Mouse (Mus musculus): ENCODE measurements around the gene 4930470P17Rik. TPM values are rescaled to one million over a fixed set of nuclear protein-coding genes. Genes with fewer than 3 reads are reported as not detected.

Gene 4930470P17Rik
- not detected in 2 replicates for polyA plus RNA-seq (2012; ENCODE audit: insufficient read depth, insufficient read length, missing spikeins)

- Histone ChIP-seq H3K4me1 (ENCODE audit: control insufficient read depth, insufficient read depth, low read length) (no peaks in the 10 kb centered on the region), H3K27ac (ENCODE audit: insufficient read depth, low read depth, low read length) (no peak within 1 kb of the TSS), H3K4me3 (ENCODE audit: insufficient read depth, low read length) (no peak within 1 kb of the TSS)
- TF ChIP-seq POLR2A (IDR thresholded peaks at IDR 0.05; ENCODE audit: borderline replicate concordance, low read depth, low read length) (no peak), CTCF (IDR thresholded peaks at IDR 0.05; ENCODE audit: low read depth, low read length) (no peak)
Measured at GRCm38 (mm10) chr2:170601917-170602316, at the start of gene 4930470P17Rik. Gene 4930470P17Rik (minus strand): TSS chr2:170602017.

GRCm38 (mm10) chr2:170651483-170651882 lies 49.7 kb upstream of the 4930470P17Rik start:
- Histone ChIP-seq H3K4me1 (ENCODE audit: control insufficient read depth, insufficient read depth, low read length) (no peaks in the 10 kb centered on the region), H3K4me3 (ENCODE audit: insufficient read depth, low read length) (no peak overlapping the region), H3K27ac (ENCODE audit: insufficient read depth, low read depth, low read length) (no peak overlapping the region)
- TF ChIP-seq CTCF (IDR thresholded peaks at IDR 0.05; ENCODE audit: low read depth, low read length), result no peak
- no peak for TF ChIP-seq POLR2A (IDR thresholded peaks at IDR 0.05; ENCODE audit: borderline replicate concordance, low read depth, low read length)

- Histone ChIP-seq H3K4me3 (ENCODE audit: insufficient read depth, low read length) (no peak overlapping the region), H3K4me1 (ENCODE audit: control insufficient read depth, insufficient read depth, low read length) (no peaks in the 10 kb centered on the region), H3K27ac (ENCODE audit: insufficient read depth, low read depth, low read length) (no peak overlapping the region)
- no peak for TF ChIP-seq CTCF (IDR thresholded peaks at IDR 0.05; ENCODE audit: low read depth, low read length)
- TF ChIP-seq POLR2A (IDR thresholded peaks at IDR 0.05; ENCODE audit: borderline replicate concordance, low read depth, low read length), result no peak
Measured at GRCm38 (mm10) chr2:170648542-170648941, 46.7 kb upstream of the 4930470P17Rik start.

- no peak overlapping the region for H3K27ac ChIP-seq (ENCODE audit: insufficient read depth, low read depth, low read length)
- no peaks in the 10 kb centered on the region for H3K4me1 ChIP-seq (ENCODE audit: control insufficient read depth, insufficient read depth, low read length)
- no peak overlapping the region for H3K4me3 ChIP-seq (ENCODE audit: insufficient read depth, low read length)
- no peak for TF ChIP-seq POLR2A (IDR thresholded peaks at IDR 0.05; ENCODE audit: borderline replicate concordance, low read depth, low read length)
- no peak for TF ChIP-seq CTCF (IDR thresholded peaks at IDR 0.05; ENCODE audit: low read depth, low read length)
Measured at GRCm38 (mm10) chr2:170646201-170646600, 44.4 kb upstream of the 4930470P17Rik start.

GRCm38 (mm10) chr2:170642338-170642806 lies 40.6 kb upstream of the 4930470P17Rik start:
- TF ChIP-seq POLR2A (IDR thresholded peaks at IDR 0.05; ENCODE audit: borderline replicate concordance, low read depth, low read length) (no peak), CTCF (IDR thresholded peaks at IDR 0.05; ENCODE audit: low read depth, low read length) (no peak)

GRCm38 (mm10) chr2:170640281-170640680 lies 38.5 kb upstream of the 4930470P17Rik start:
- no peak for TF ChIP-seq CTCF (IDR thresholded peaks at IDR 0.05; ENCODE audit: low read depth, low read length)
- no peak for TF ChIP-seq POLR2A (IDR thresholded peaks at IDR 0.05; ENCODE audit: borderline replicate concordance, low read depth, low read length)
- Histone ChIP-seq H3K4me3 (ENCODE audit: insufficient read depth, low read length) (no peak overlapping the region), H3K27ac (ENCODE audit: insufficient read depth, low read depth, low read length) (no peak overlapping the region), H3K4me1 (ENCODE audit: control insufficient read depth, insufficient read depth, low read length) (no peaks in the 10 kb centered on the region)

More at GRCm38 (mm10) chr2:170642338-170642806, 40.6 kb upstream of the 4930470P17Rik start:
- no peaks in the 10 kb centered on the region for H3K4me1 ChIP-seq (ENCODE audit: control insufficient read depth, insufficient read depth, low read length)
- no peak overlapping the region for H3K27ac ChIP-seq (ENCODE audit: insufficient read depth, low read depth, low read length)
- H3K4me3 ChIP-seq (ENCODE audit: insufficient read depth, low read length), result no peak overlapping the region

- TF ChIP-seq CTCF (IDR thresholded peaks at IDR 0.05; ENCODE audit: low read depth, low read length), result no peak
- TF ChIP-seq POLR2A (IDR thresholded peaks at IDR 0.05; ENCODE audit: borderline replicate concordance, low read depth, low read length), result no peak
- no peak overlapping the region for H3K4me3 ChIP-seq (ENCODE audit: insufficient read depth, low read length)
- no peaks in the 10 kb centered on the region for H3K4me1 ChIP-seq (ENCODE audit: control insufficient read depth, insufficient read depth, low read length)
- no peak overlapping the region for H3K27ac ChIP-seq (ENCODE audit: insufficient read depth, low read depth, low read length)
Measured at GRCm38 (mm10) chr2:170638746-170639145, 36.9 kb upstream of the 4930470P17Rik start.

- TF ChIP-seq POLR2A (IDR thresholded peaks at IDR 0.05; ENCODE audit: borderline replicate concordance, low read depth, low read length) (no peak), CTCF (IDR thresholded peaks at IDR 0.05; ENCODE audit: low read depth, low read length) (no peak)
- no peak overlapping the region for H3K27ac ChIP-seq (ENCODE audit: insufficient read depth, low read depth, low read length)
- H3K4me3 ChIP-seq (ENCODE audit: insufficient read depth, low read length), result no peak overlapping the region
- no peaks in the 10 kb centered on the region for H3K4me1 ChIP-seq (ENCODE audit: control insufficient read depth, insufficient read depth, low read length)
Measured at GRCm38 (mm10) chr2:170632998-170633622, 31.3 kb upstream of the 4930470P17Rik start.

- no peak overlapping the region for H3K4me3 ChIP-seq (ENCODE audit: insufficient read depth, low read length)
- TF ChIP-seq POLR2A (IDR thresholded peaks at IDR 0.05; ENCODE audit: borderline replicate concordance, low read depth, low read length), result no peak
- TF ChIP-seq CTCF (IDR thresholded peaks at IDR 0.05; ENCODE audit: low read depth, low read length), result no peak
- H3K4me1 ChIP-seq (ENCODE audit: control insufficient read depth, insufficient read depth, low read length), result no peaks in the 10 kb centered on the region
- H3K27ac ChIP-seq (ENCODE audit: insufficient read depth, low read depth, low read length), result no peak overlapping the region
Measured at GRCm38 (mm10) chr2:170632386-170632785, 30.6 kb upstream of the 4930470P17Rik start.

GRCm38 (mm10) chr2:170631375-170631774 lies 29.6 kb upstream of the 4930470P17Rik start:
- no peak for TF ChIP-seq POLR2A (IDR thresholded peaks at IDR 0.05; ENCODE audit: borderline replicate concordance, low read depth, low read length)
- no peak for TF ChIP-seq CTCF (IDR thresholded peaks at IDR 0.05; ENCODE audit: low read depth, low read length)
- no peaks in the 10 kb centered on the region for H3K4me1 ChIP-seq (ENCODE audit: control insufficient read depth, insufficient read depth, low read length)
- H3K4me3 ChIP-seq (ENCODE audit: insufficient read depth, low read length), result no peak overlapping the region
- no peak overlapping the region for H3K27ac ChIP-seq (ENCODE audit: insufficient read depth, low read depth, low read length)

Data from bone marrow macrophage, adult 2 months (primary cell).